Mouse (Mus musculus): Measurements from ENCODE around the gene Olfr1434. TPM values are rescaled to one million over a fixed set of nuclear protein-coding genes. Genes with fewer than 3 reads are reported as not detected.
"Not testable (repeated sequence)": the region's sequence is repeated elsewhere in the genome, so short reads cannot be mapped to it uniquely, and the experiment has no call there.

Gene Olfr1434
- not detected in 2 replicates for total RNA-seq (2012; rRNA removed)

- H3K36me3 ChIP-seq (ENCODE audit: control insufficient read depth, insufficient read depth, low read length, poor library complexity, severe bottlenecking), result no peaks in the 10 kb centered on the region
- H3K27ac ChIP-seq (ENCODE audit: insufficient read depth, low read depth, low read length, poor library complexity, severe bottlenecking), result no peak within 1 kb of the TSS
- no peaks in the 10 kb centered on the region for H3K4me1 ChIP-seq (ENCODE audit: control insufficient read depth in 2 of 2, insufficient read depth in 2 of 2, low read length in 2 of 2, poor library complexity in 1 of 2)
- no peaks in the 10 kb centered on the region for H3K9me3 ChIP-seq (ENCODE audit: control insufficient read depth, insufficient read depth, low read depth, low read length)
- no peak for DNase-seq (ENCODE audit: low read depth, low spot score)
- in situ Hi-C loops (cut with MboI; ENCODE audit: low sequenced_read_pairs in 2 of 2, unreplicated experiment in 2 of 2), result no loop called here
- no peak within 1 kb of the TSS for H3K4me3 ChIP-seq (ENCODE audit: insufficient read depth in 1 of 2, low read depth in 1 of 2, low read length in 2 of 2, poor library complexity in 1 of 2, severe bottlenecking in 1 of 2)
- H3K9ac ChIP-seq (ENCODE audit: insufficient read depth, low read depth, low read length, poor library complexity, severe bottlenecking), result no peak within 1 kb of the TSS
- TF ChIP-seq MAFK (IDR thresholded peaks at IDR 0.05; ENCODE audit: insufficient read depth, low read depth, low read length), result no peak
- no peak for TF ChIP-seq CHD2 (IDR thresholded peaks at IDR 0.05; ENCODE audit: low read depth, low read length)
- no peak for TF ChIP-seq ZC3H11A (IDR thresholded peaks at IDR 0.05; ENCODE audit: borderline replicate concordance, low read depth, low read length)
- TF ChIP-seq ZNF384 (IDR thresholded peaks at IDR 0.05; ENCODE audit: low read depth, low read length), result no peak
- no peak for TF ChIP-seq HCFC1 (IDR thresholded peaks at IDR 0.05; ENCODE audit: borderline replicate concordance, insufficient read depth, low read length)
Observed at GRCm38 (mm10) chr19:12279554-12279953, at the start of gene Olfr1434. Gene Olfr1434 (plus strand): TSS chr19:12279854.

GRCm38 (mm10) chr19:12232496-12232895 is 47.2 kb upstream of the Olfr1434 start, which contains the start of gene Olfr1432:
Gene Olfr1432 (minus strand): TSS chr19:12232596.
- H3K36me3 ChIP-seq (ENCODE audit: control insufficient read depth, insufficient read depth, low read length, poor library complexity, severe bottlenecking); H3K27ac ChIP-seq (ENCODE audit: insufficient read depth, low read depth, low read length, poor library complexity, severe bottlenecking); H3K4me1 ChIP-seq (ENCODE audit: control insufficient read depth in 2 of 2, insufficient read depth in 2 of 2, low read length in 2 of 2, poor library complexity in 1 of 2); DNase-seq (ENCODE audit: low read depth, low spot score); H3K9me3 ChIP-seq (ENCODE audit: control insufficient read depth, insufficient read depth, low read depth, low read length); H3K4me3 ChIP-seq (ENCODE audit: insufficient read depth in 1 of 2, low read depth in 1 of 2, low read length in 2 of 2, poor library complexity in 1 of 2, severe bottlenecking in 1 of 2); in situ Hi-C loops (cut with MboI; ENCODE audit: low sequenced_read_pairs in 2 of 2, unreplicated experiment in 2 of 2); H3K9ac ChIP-seq (ENCODE audit: insufficient read depth, low read depth, low read length, poor library complexity, severe bottlenecking): not testable (repeated sequence)

GRCm38 (mm10) chr19:12241559-12241958 is 38.1 kb upstream of the Olfr1434 start, which contains the start of gene Olfr262:
Gene Olfr262 (minus strand): TSS chr19:12241659.
- Histone ChIP-seq H3K4me3 (ENCODE audit: insufficient read depth in 1 of 2, low read depth in 1 of 2, low read length in 2 of 2, poor library complexity in 1 of 2, severe bottlenecking in 1 of 2) (no peak within 1 kb of the TSS), H3K27ac (ENCODE audit: insufficient read depth, low read depth, low read length, poor library complexity, severe bottlenecking) (no peak within 1 kb of the TSS), H3K9me3 (ENCODE audit: control insufficient read depth, insufficient read depth, low read depth, low read length) (no peaks in the 10 kb centered on the region), H3K9ac (ENCODE audit: insufficient read depth, low read depth, low read length, poor library complexity, severe bottlenecking) (no peak within 1 kb of the TSS), H3K4me1 (ENCODE audit: control insufficient read depth in 2 of 2, insufficient read depth in 2 of 2, low read length in 2 of 2, poor library complexity in 1 of 2) (no peaks in the 10 kb centered on the region), H3K36me3 (ENCODE audit: control insufficient read depth, insufficient read depth, low read length, poor library complexity, severe bottlenecking) (no peaks in the 10 kb centered on the region)
- no peak for DNase-seq (ENCODE audit: low read depth, low spot score)
- in situ Hi-C loops (cut with MboI; ENCODE audit: low sequenced_read_pairs in 2 of 2, unreplicated experiment in 2 of 2), result no loop called here
- TF ChIP-seq CHD2 (IDR thresholded peaks at IDR 0.05; ENCODE audit: low read depth, low read length) (no peak), HCFC1 (IDR thresholded peaks at IDR 0.05; ENCODE audit: borderline replicate concordance, insufficient read depth, low read length) (no peak), ZNF384 (IDR thresholded peaks at IDR 0.05; ENCODE audit: low read depth, low read length) (no peak), MAFK (IDR thresholded peaks at IDR 0.05; ENCODE audit: insufficient read depth, low read depth, low read length) (no peak), ZC3H11A (IDR thresholded peaks at IDR 0.05; ENCODE audit: borderline replicate concordance, low read depth, low read length) (no peak)

- no peak within 1 kb of the TSS for H3K9ac ChIP-seq (ENCODE audit: insufficient read depth, low read depth, low read length, poor library complexity, severe bottlenecking)
- no peaks in the 10 kb centered on the region for H3K9me3 ChIP-seq (ENCODE audit: control insufficient read depth, insufficient read depth, low read depth, low read length)
- no peak within 1 kb of the TSS for H3K4me3 ChIP-seq (ENCODE audit: insufficient read depth in 1 of 2, low read depth in 1 of 2, low read length in 2 of 2, poor library complexity in 1 of 2, severe bottlenecking in 1 of 2)
- no peaks in the 10 kb centered on the region for H3K4me1 ChIP-seq (ENCODE audit: control insufficient read depth in 2 of 2, insufficient read depth in 2 of 2, low read length in 2 of 2, poor library complexity in 1 of 2)
- H3K27ac ChIP-seq (ENCODE audit: insufficient read depth, low read depth, low read length, poor library complexity, severe bottlenecking), result no peak within 1 kb of the TSS
- no peaks in the 10 kb centered on the region for H3K36me3 ChIP-seq (ENCODE audit: control insufficient read depth, insufficient read depth, low read length, poor library complexity, severe bottlenecking)
- TF ChIP-seq ZNF384 (IDR thresholded peaks at IDR 0.05; ENCODE audit: low read depth, low read length), result no peak
- TF ChIP-seq ZC3H11A (IDR thresholded peaks at IDR 0.05; ENCODE audit: borderline replicate concordance, low read depth, low read length), result no peak
- TF ChIP-seq CHD2 (IDR thresholded peaks at IDR 0.05; ENCODE audit: low read depth, low read length), result no peak
- TF ChIP-seq MAFK (IDR thresholded peaks at IDR 0.05; ENCODE audit: insufficient read depth, low read depth, low read length), result no peak
- no peak for TF ChIP-seq HCFC1 (IDR thresholded peaks at IDR 0.05; ENCODE audit: borderline replicate concordance, insufficient read depth, low read length)
- in situ Hi-C loops (cut with MboI; ENCODE audit: low sequenced_read_pairs in 2 of 2, unreplicated experiment in 2 of 2), result no loop called here
- DNase-seq (ENCODE audit: low read depth, low spot score), result no peak
Observed at GRCm38 (mm10) chr19:12260732-12261131, 18.9 kb upstream of the Olfr1434 start, which contains the start of gene Olfr235. Gene Olfr235 (plus strand): TSS chr19:12261032.

GRCm38 (mm10) chr19:12292979-12293378 is 13.3 kb downstream of the Olfr1434 start:
- H3K4me1 ChIP-seq (ENCODE audit: control insufficient read depth in 2 of 2, insufficient read depth in 2 of 2, low read length in 2 of 2, poor library complexity in 1 of 2), result no peaks in the 10 kb centered on the region
- in situ Hi-C loops (cut with MboI; ENCODE audit: low sequenced_read_pairs in 2 of 2, unreplicated experiment in 2 of 2), result no loop called here

GRCm38 (mm10) chr19:12299030-12299429 is 19.4 kb downstream of the Olfr1434 start, which contains the start of gene Olfr1436:
Gene Olfr1436 (minus strand): TSS chr19:12299130.
- in situ Hi-C loops (cut with MboI; ENCODE audit: low sequenced_read_pairs in 2 of 2, unreplicated experiment in 2 of 2); H3K36me3 ChIP-seq (ENCODE audit: control insufficient read depth, insufficient read depth, low read length, poor library complexity, severe bottlenecking); H3K4me3 ChIP-seq (ENCODE audit: insufficient read depth in 1 of 2, low read depth in 1 of 2, low read length in 2 of 2, poor library complexity in 1 of 2, severe bottlenecking in 1 of 2); H3K27ac ChIP-seq (ENCODE audit: insufficient read depth, low read depth, low read length, poor library complexity, severe bottlenecking); H3K4me1 ChIP-seq (ENCODE audit: control insufficient read depth in 2 of 2, insufficient read depth in 2 of 2, low read length in 2 of 2, poor library complexity in 1 of 2); H3K9me3 ChIP-seq (ENCODE audit: control insufficient read depth, insufficient read depth, low read depth, low read length); H3K9ac ChIP-seq (ENCODE audit: insufficient read depth, low read depth, low read length, poor library complexity, severe bottlenecking); DNase-seq (ENCODE audit: low read depth, low spot score): not testable (repeated sequence)

More at GRCm38 (mm10) chr19:12292979-12293378, 13.3 kb downstream of the Olfr1434 start:
- TF ChIP-seq MAFK (IDR thresholded peaks at IDR 0.05; ENCODE audit: insufficient read depth, low read depth, low read length), result no peak
- no peak for TF ChIP-seq ZC3H11A (IDR thresholded peaks at IDR 0.05; ENCODE audit: borderline replicate concordance, low read depth, low read length)
- no peak for TF ChIP-seq HCFC1 (IDR thresholded peaks at IDR 0.05; ENCODE audit: borderline replicate concordance, insufficient read depth, low read length)
- TF ChIP-seq CHD2 (IDR thresholded peaks at IDR 0.05; ENCODE audit: low read depth, low read length), result no peak
- no peak for TF ChIP-seq ZNF384 (IDR thresholded peaks at IDR 0.05; ENCODE audit: low read depth, low read length)
- no peak overlapping the region for H3K9ac ChIP-seq (ENCODE audit: insufficient read depth, low read depth, low read length, poor library complexity, severe bottlenecking)
- DNase-seq (ENCODE audit: low read depth, low spot score), result no peak
- no peak overlapping the region for H3K4me3 ChIP-seq (ENCODE audit: insufficient read depth in 1 of 2, low read depth in 1 of 2, low read length in 2 of 2, poor library complexity in 1 of 2, severe bottlenecking in 1 of 2)
- no peak overlapping the region for H3K27ac ChIP-seq (ENCODE audit: insufficient read depth, low read depth, low read length, poor library complexity, severe bottlenecking)
- H3K9me3 ChIP-seq (ENCODE audit: control insufficient read depth, insufficient read depth, low read depth, low read length), result no peaks in the 10 kb centered on the region
- no peaks in the 10 kb centered on the region for H3K36me3 ChIP-seq (ENCODE audit: control insufficient read depth, insufficient read depth, low read length, poor library complexity, severe bottlenecking)
